Mouse (Mus musculus): ENCODE data around the gene Cdip1. TPM values are rescaled to one million over a fixed set of nuclear protein-coding genes. Genes with fewer than 3 reads are reported as not detected.
"Not testable (repeated sequence)": the region's sequence is repeated elsewhere in the genome, so short reads cannot be mapped to it uniquely, and the experiment has no call there.

Gene Cdip1
- total RNA-seq, 2 experiments from 2014 or later: 121 to 147 TPM

- no peak for DNase-seq (ENCODE audit: low spot score in 2 of 2)
These were observed 12.8 kb downstream of the Cdip1 start for GRCm38 (mm10) chr16:4777171-4777904.

GRCm38 (mm10) chr16:4773289-4773970, 16.7 kb downstream of the Cdip1 start:
- no peak for DNase-seq (ENCODE audit: low spot score in 2 of 2)

GRCm38 (mm10) chr16:4768719-4769118, 21.4 kb downstream of the Cdip1 start:
- DNase-seq (ENCODE audit: low spot score in 2 of 2): no peak

GRCm38 (mm10) chr16:4767012-4767790, 22.9 kb downstream of the Cdip1 start:
- DNase-seq (ENCODE audit: low spot score in 2 of 2): no peak

GRCm38 (mm10) chr16:4765852-4766251, 24.2 kb downstream of the Cdip1 start:
- no peak for DNase-seq (ENCODE audit: low spot score in 2 of 2)

- no peak for DNase-seq (ENCODE audit: low spot score in 2 of 2)
These were observed 26.8 kb downstream of the Cdip1 start for GRCm38 (mm10) chr16:4763276-4763675.

GRCm38 (mm10) chr16:4762437-4762836, 27.7 kb downstream of the Cdip1 start:
- no peak for DNase-seq (ENCODE audit: low spot score in 2 of 2)

- not testable (repeated sequence) for DNase-seq (ENCODE audit: low spot score in 2 of 2)
These were observed 33.3 kb downstream of the Cdip1 start for GRCm38 (mm10) chr16:4756660-4757335.

GRCm38 (mm10) chr16:4754045-4754444, 36.0 kb downstream of the Cdip1 start:
- no peak for DNase-seq (ENCODE audit: low spot score in 2 of 2)

GRCm38 (mm10) chr16:4752155-4752554, 37.9 kb downstream of the Cdip1 start:
- no peak for DNase-seq (ENCODE audit: low spot score in 2 of 2)

GRCm38 (mm10) chr16:4742186-4742585, 47.9 kb downstream of the Cdip1 start:
- no peak for DNase-seq (ENCODE audit: low spot score in 2 of 2)

- no peak for DNase-seq (ENCODE audit: low spot score in 2 of 2)
These were observed 50.1 kb downstream of the Cdip1 start for GRCm38 (mm10) chr16:4739994-4740393.

- DNase-seq (ENCODE audit: low spot score in 2 of 2): no peak
These were observed 53.8 kb downstream of the Cdip1 start for GRCm38 (mm10) chr16:4736262-4736661.

- DNase-seq (ENCODE audit: low spot score in 2 of 2): no peak
These were observed 59.2 kb downstream of the Cdip1 start for GRCm38 (mm10) chr16:4730776-4731358.

GRCm38 (mm10) chr16:4727963-4728362, 62.1 kb downstream of the Cdip1 start:
- DNase-seq (ENCODE audit: low spot score in 2 of 2): no peak

GRCm38 (mm10) chr16:4727526-4727925, 62.6 kb downstream of the Cdip1 start:
- no peak for DNase-seq (ENCODE audit: low spot score in 2 of 2)

GRCm38 (mm10) chr16:4726528-4727128, 63.5 kb downstream of the Cdip1 start:
- peak in 1 of 2 experiments; percentile 51 for DNase-seq (ENCODE audit: low spot score in 2 of 2)

- DNase-seq (ENCODE audit: low spot score in 2 of 2): peak; percentile 97
These were observed 64.1 kb downstream of the Cdip1 start, which contains the start of gene Hmox2 for GRCm38 (mm10) chr16:4725780-4726527. TSS of gene Hmox2 (plus strand) at chr16:4726361.

- no peak for DNase-seq (ENCODE audit: low spot score in 2 of 2)
These were observed 64.8 kb downstream of the Cdip1 start for GRCm38 (mm10) chr16:4725266-4725665.

GRCm38 (mm10) chr16:4722915-4723209, 67.2 kb downstream of the Cdip1 start:
- DNase-seq (ENCODE audit: low spot score in 2 of 2): no peak
